Mouse (Mus musculus) T-helper 1 cell (primary cell): Measurements from ENCODE around the gene Crtac1.

Experiments
- in situ Hi-C: fragments of 300-600 bp; cut with MboI, MseI; formaldehyde crosslinking; loops from one replicate; pipeline ENCODE4 v1.15.1; 2025; ENCODE audit warnings: high pct_unique_total_duplicates

The Crtac1 gene

GRCm38 (mm10) chr19:42429410-42429809, 2.2 kb downstream of the Crtac1 start:
- in situ Hi-C loops: no loop called here

GRCm38 (mm10) chr19:42425208-42425607, 6.4 kb downstream of the Crtac1 start:
- in situ Hi-C loops: no loop called here

- in situ Hi-C loops: no loop called here
Measured at GRCm38 (mm10) chr19:42415042-42415441, 16.5 kb downstream of the Crtac1 start.

GRCm38 (mm10) chr19:42409856-42410255, 21.7 kb downstream of the Crtac1 start:
- in situ Hi-C loops: no loop called here

GRCm38 (mm10) chr19:42409226-42409625, 22.4 kb downstream of the Crtac1 start:
- in situ Hi-C loops: no loop called here

- in situ Hi-C loops: no loop called here
Measured at GRCm38 (mm10) chr19:42404364-42404763, 27.2 kb downstream of the Crtac1 start.

GRCm38 (mm10) chr19:42399974-42400373, 31.6 kb downstream of the Crtac1 start:
- in situ Hi-C loops: no loop called here

GRCm38 (mm10) chr19:42397281-42397680, 34.3 kb downstream of the Crtac1 start:
- in situ Hi-C loops: no loop called here

GRCm38 (mm10) chr19:42394848-42395534, 36.6 kb downstream of the Crtac1 start:
- in situ Hi-C loops: no loop called here

GRCm38 (mm10) chr19:42393920-42394319, 37.7 kb downstream of the Crtac1 start:
- in situ Hi-C loops: no loop called here

- in situ Hi-C loops: no loop called here
Measured at GRCm38 (mm10) chr19:42392094-42392493, 39.5 kb downstream of the Crtac1 start.

- in situ Hi-C loops: no loop called here
Measured at GRCm38 (mm10) chr19:42389574-42389973, 42.0 kb downstream of the Crtac1 start.

- in situ Hi-C loops: no loop called here
Measured at GRCm38 (mm10) chr19:42384981-42385598, 46.5 kb downstream of the Crtac1 start.

- in situ Hi-C loops: no loop called here
Measured at GRCm38 (mm10) chr19:42380981-42381373, 50.6 kb downstream of the Crtac1 start.

- in situ Hi-C loops: no loop called here
Measured at GRCm38 (mm10) chr19:42380321-42380980, 51.1 kb downstream of the Crtac1 start.

- in situ Hi-C loops: no loop called here
Measured at GRCm38 (mm10) chr19:42379798-42380197, 51.8 kb downstream of the Crtac1 start.

- in situ Hi-C loops: no loop called here
Measured at GRCm38 (mm10) chr19:42377206-42377605, 54.4 kb downstream of the Crtac1 start.

GRCm38 (mm10) chr19:42363551-42363950, 68.0 kb downstream of the Crtac1 start:
- in situ Hi-C loops: no loop called here

GRCm38 (mm10) chr19:42358406-42358805, 73.2 kb downstream of the Crtac1 start:
- in situ Hi-C loops: no loop called here

- in situ Hi-C loops: no loop called here
Measured at GRCm38 (mm10) chr19:42356854-42357253, 74.7 kb downstream of the Crtac1 start.

GRCm38 (mm10) chr19:42355476-42355875, 76.1 kb downstream of the Crtac1 start:
- in situ Hi-C loops: no loop called here

- in situ Hi-C loops: no loop called here
Measured at GRCm38 (mm10) chr19:42341183-42341582, 90.4 kb downstream of the Crtac1 start.
